Mouse (Mus musculus) myocyte (in vitro differentiated cells): ENCODE measurements around the gene Msi1. TPM values are rescaled to one million over a fixed set of nuclear protein-coding genes. Genes with fewer than 3 reads are reported as not detected.

Experiments used
- H3K27me3 ChIP-seq: one replicate; pipeline ENCODE4 v1.6.1; 2011; ENCODE audit not compliant: control insufficient read depth, insufficient read depth, insufficient read length
- H3K36me3 ChIP-seq: one replicate; pipeline ENCODE4 v1.6.1; 2011; ENCODE audit not compliant: control insufficient read depth, insufficient read depth
- H3K4me2 ChIP-seq: one replicate; pipeline ENCODE4 v1.6.1; 2011; ENCODE audit warnings: low read depth, control low read depth
- H3K4me3 ChIP-seq: one replicate; pipeline ENCODE4 v1.5.1; 2011; ENCODE audit warnings: mild to moderate bottlenecking, control low read depth, moderate library complexity
- H3K79me2 ChIP-seq: one replicate; pipeline ENCODE4 v1.6.1; 2011; ENCODE audit not compliant: control insufficient read depth, insufficient read depth
- H3ac ChIP-seq: one replicate; pipeline ENCODE4 v1.6.1; 2011; ENCODE audit not compliant: control insufficient read depth, insufficient read length
- CEBPB ChIP-seq: IDR thresholded peaks from 2 replicates; pipeline ENCODE4 v1.6.1; 2011; ENCODE audit warnings: mild to moderate bottlenecking, moderate library complexity; ENCODE audit not compliant: poor library complexity, insufficient read depth, severe bottlenecking
- E2F4 ChIP-seq: IDR thresholded peaks from one replicate; pipeline ENCODE4 v1.6.1; 2011; ENCODE audit warnings: mild to moderate bottlenecking, control low read depth, moderate library complexity; ENCODE audit not compliant: insufficient read depth
- MAX ChIP-seq: IDR thresholded peaks from one replicate; pipeline ENCODE4 v1.6.1; 2011; ENCODE audit warnings: low read depth, mild to moderate bottlenecking, control low read depth
- MYOD1 ChIP-seq, 3 experiments: IDR thresholded peaks; one replicate each; pipeline ENCODE4 v1.6.1; 2011; ENCODE audit warnings: control low read depth in 2 of 3, low read depth in 2 of 3, mild to moderate bottlenecking in 2 of 3, moderate library complexity in 1 of 3; ENCODE audit not compliant: insufficient read length in 2 of 3, control insufficient read depth in 1 of 3
- MYOG ChIP-seq, 3 experiments: IDR thresholded peaks; one replicate each; pipeline ENCODE4 v1.6.1; 2011; ENCODE audit warnings: control low read depth in 2 of 3, low read depth in 2 of 3, mild to moderate bottlenecking in 2 of 3; ENCODE audit not compliant: insufficient read length in 2 of 3, control insufficient read depth in 1 of 3, insufficient read depth in 1 of 3
- POLR2A ChIP-seq: IDR thresholded peaks from one replicate; pipeline ENCODE4 v1.6.1; 2011; ENCODE audit warnings: low read depth, mild to moderate bottlenecking, control low read depth, moderate library complexity; ENCODE audit not compliant: insufficient read length
- POLR2AphosphoS2 ChIP-seq: IDR thresholded peaks from one replicate; pipeline ENCODE4 v1.6.1; 2011; ENCODE audit warnings: low read depth, control low read depth; ENCODE audit not compliant: insufficient read length
- REST ChIP-seq: IDR thresholded peaks from one replicate; pipeline ENCODE4 v1.6.1; 2011; ENCODE audit warnings: mild to moderate bottlenecking, control low read depth, moderate library complexity; ENCODE audit not compliant: insufficient read depth, insufficient read length
- SRF ChIP-seq: IDR thresholded peaks from one replicate; pipeline ENCODE4 v1.6.1; 2011; ENCODE audit warnings: low read depth; ENCODE audit not compliant: control insufficient read depth, insufficient read length
- TCF12 ChIP-seq: IDR thresholded peaks from one replicate; pipeline ENCODE4 v1.6.1; 2011; ENCODE audit warnings: mild to moderate bottlenecking, control low read depth; ENCODE audit not compliant: poor library complexity, insufficient read depth, severe bottlenecking
- TCF3 ChIP-seq: IDR thresholded peaks from one replicate; pipeline ENCODE4 v1.6.1; 2011; ENCODE audit warnings: low read depth, control low read depth; ENCODE audit not compliant: insufficient read length
- USF1 ChIP-seq: IDR thresholded peaks from one replicate; pipeline ENCODE4 v1.6.1; 2011; ENCODE audit warnings: low read depth, mild to moderate bottlenecking, control low read depth, moderate library complexity
- polyA plus RNA-seq: library from polyadenylated mRNA; unstranded; fragments of >200 nt; fragmentation: generic; extraction: Trizol; gene quantifications from one replicate; pipeline ENCODE4 v1.2.1, GENCODE M21; 2012; ENCODE audit warnings: missing spikeins

The Msi1 gene
- polyA plus RNA-seq, 1 experiment, result 0.31 TPM

DNA sequence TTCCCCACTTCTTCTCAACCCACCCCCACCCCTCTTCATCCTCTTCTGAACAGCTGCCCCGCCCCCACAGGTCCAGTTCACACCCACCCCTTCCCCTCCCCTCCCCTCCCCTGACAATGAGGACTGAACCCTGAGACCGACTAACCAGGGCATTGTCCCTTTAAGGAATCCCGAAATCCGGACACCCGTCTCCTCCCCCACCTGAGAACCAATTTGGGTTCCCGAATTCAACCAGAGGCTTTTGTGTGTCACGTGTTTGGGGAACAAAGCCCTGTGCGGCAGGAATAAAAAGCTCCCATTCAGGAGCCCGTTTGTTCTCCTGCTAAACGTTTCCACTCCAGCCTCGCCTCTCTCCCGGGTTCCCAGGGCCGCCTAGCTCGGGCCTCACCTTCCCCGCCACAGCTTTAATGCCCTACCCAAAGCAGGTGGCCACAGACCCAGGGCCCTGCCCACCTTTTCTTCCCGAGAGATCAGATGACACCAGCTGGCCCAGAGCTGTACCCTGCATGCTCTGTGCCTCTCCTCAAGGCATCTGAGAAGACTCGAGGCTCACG lies 25.1 kb upstream of the Msi1 start:
- Histone ChIP-seq H3K79me2 (no peaks in the 10 kb centered on the region), H3K4me3 (no peak overlapping the region), H3K36me3 (no peaks in the 10 kb centered on the region), H3K27me3 (peaks cover 36% of the 10 kb centered on the region), H3K4me2 (peak overlapping the region; percentile 45), H3ac (no peak overlapping the region)
- TF ChIP-seq REST (no peak), MYOG (IDR thresholded peaks at IDR 0.05; ENCODE audit: control insufficient read depth in 1 of 3, insufficient read depth in 1 of 3, insufficient read length in 2 of 3, low read depth in 2 of 3) (peak in 1 of 3 experiments; percentile 25), MAX (no peak), POLR2A (no peak), TCF3 (no peak), MYOD1 (IDR thresholded peaks at IDR 0.05; ENCODE audit: control insufficient read depth in 1 of 3, insufficient read length in 2 of 3, low read depth in 2 of 3) (peak in 1 of 3 experiments; percentile 28)

- Histone ChIP-seq H3K4me2 (no peak overlapping the region), H3K4me3 (no peak overlapping the region), H3K27me3 (peaks cover 36% of the 10 kb centered on the region), H3K79me2 (no peaks in the 10 kb centered on the region), H3ac (no peak overlapping the region), H3K36me3 (no peaks in the 10 kb centered on the region)
- no peak for TF ChIP-seq USF1
- TF ChIP-seq CEBPB, result no peak
- no peak for TF ChIP-seq REST
- TF ChIP-seq POLR2A, result no peak
- no peak for TF ChIP-seq SRF
- no peak for TF ChIP-seq MYOD1 (IDR thresholded peaks at IDR 0.05; ENCODE audit: control insufficient read depth in 1 of 3, insufficient read length in 2 of 3, low read depth in 2 of 3)
- TF ChIP-seq TCF3, result no peak
- no peak for TF ChIP-seq POLR2AphosphoS2
- TF ChIP-seq TCF12, result no peak
- TF ChIP-seq MAX, result no peak
- no peak for TF ChIP-seq MYOG (IDR thresholded peaks at IDR 0.05; ENCODE audit: control insufficient read depth in 1 of 3, insufficient read depth in 1 of 3, insufficient read length in 2 of 3, low read depth in 2 of 3)
- TF ChIP-seq E2F4, result no peak
Observed at GRCm38 (mm10) chr5:115405205-115405604, 24.2 kb upstream of the Msi1 start.

DNA sequence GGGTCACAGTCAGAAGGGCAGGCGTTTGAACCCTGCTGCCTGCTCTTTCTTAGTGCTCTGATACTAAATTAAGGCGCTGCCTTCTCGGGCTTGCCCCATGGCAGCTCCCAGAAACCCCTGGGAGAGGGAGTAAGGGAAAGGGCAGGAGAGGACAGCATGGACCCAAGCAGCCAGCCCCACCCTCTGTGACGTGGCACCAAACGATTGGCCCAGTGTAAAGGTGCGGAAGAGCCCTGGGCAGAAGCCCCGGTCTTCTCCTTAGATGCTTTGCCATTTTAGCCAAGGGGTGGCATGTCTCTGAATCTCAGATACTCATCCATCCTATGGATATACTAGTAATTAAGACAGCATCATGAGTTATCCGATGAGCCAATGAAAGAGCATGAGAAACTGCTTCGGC lies 21.3 kb upstream of the Msi1 start:
- no peak overlapping the region for H3ac ChIP-seq
- TF ChIP-seq USF1, result no peak
- no peak for TF ChIP-seq SRF
- no peak for TF ChIP-seq MYOG (IDR thresholded peaks at IDR 0.05; ENCODE audit: control insufficient read depth in 1 of 3, insufficient read depth in 1 of 3, insufficient read length in 2 of 3, low read depth in 2 of 3)
- H3K79me2 ChIP-seq, result no peaks in the 10 kb centered on the region
- H3K27me3 ChIP-seq, result peaks cover 43% of the 10 kb centered on the region
- no peak overlapping the region for H3K4me2 ChIP-seq
- no peak overlapping the region for H3K4me3 ChIP-seq
- no peaks in the 10 kb centered on the region for H3K36me3 ChIP-seq

- H3K36me3 ChIP-seq, result no peaks in the 10 kb centered on the region
- H3ac ChIP-seq, result no peak overlapping the region
- H3K79me2 ChIP-seq, result no peaks in the 10 kb centered on the region
- no peak overlapping the region for H3K4me3 ChIP-seq
- H3K27me3 ChIP-seq, result peaks cover 45% of the 10 kb centered on the region
- H3K4me2 ChIP-seq, result no peak overlapping the region
- TF ChIP-seq POLR2AphosphoS2 (no peak), MYOD1 (IDR thresholded peaks at IDR 0.05; ENCODE audit: control insufficient read depth in 1 of 3, insufficient read length in 2 of 3, low read depth in 2 of 3) (no peak), MAX (no peak), CEBPB (no peak), MYOG (IDR thresholded peaks at IDR 0.05; ENCODE audit: control insufficient read depth in 1 of 3, insufficient read depth in 1 of 3, insufficient read length in 2 of 3, low read depth in 2 of 3) (no peak), POLR2A (no peak), TCF12 (no peak), TCF3 (no peak), USF1 (no peak), SRF (no peak)
Observed at GRCm38 (mm10) chr5:115415111-115416085, 14.0 kb upstream of the Msi1 start.

- H3K4me2 ChIP-seq, result peak overlapping the region; percentile 45
- peaks cover 64% of the 10 kb centered on the region for H3K27me3 ChIP-seq
- H3ac ChIP-seq, result no peak overlapping the region
- no peak overlapping the region for H3K4me3 ChIP-seq
- TF ChIP-seq TCF3 (no peak), CEBPB (no peak), POLR2AphosphoS2 (no peak), POLR2A (no peak), E2F4 (no peak)
- H3K79me2 ChIP-seq, result no peaks in the 10 kb centered on the region
- H3K36me3 ChIP-seq, result no peaks in the 10 kb centered on the region
Observed at GRCm38 (mm10) chr5:115428831-115429358, 504 bp upstream of the Msi1 start.
